Mouse (Mus musculus) 416B (cell line): ENCODE results near the gene Mrpl57.

Experiments used
- DNase-seq: peaks from one replicate; pipeline ENCODE4 v3.0.0; 2011; ENCODE audit warnings: low read depth

Gene Mrpl57

GRCm38 (mm10) chr14:57861987-57862412 is 36.0 kb downstream of the Mrpl57 start:
- peak; percentile 73 for DNase-seq

- no peak for DNase-seq
Measured at GRCm38 (mm10) chr14:57863129-57863528, 37.1 kb downstream of the Mrpl57 start.

DNA sequence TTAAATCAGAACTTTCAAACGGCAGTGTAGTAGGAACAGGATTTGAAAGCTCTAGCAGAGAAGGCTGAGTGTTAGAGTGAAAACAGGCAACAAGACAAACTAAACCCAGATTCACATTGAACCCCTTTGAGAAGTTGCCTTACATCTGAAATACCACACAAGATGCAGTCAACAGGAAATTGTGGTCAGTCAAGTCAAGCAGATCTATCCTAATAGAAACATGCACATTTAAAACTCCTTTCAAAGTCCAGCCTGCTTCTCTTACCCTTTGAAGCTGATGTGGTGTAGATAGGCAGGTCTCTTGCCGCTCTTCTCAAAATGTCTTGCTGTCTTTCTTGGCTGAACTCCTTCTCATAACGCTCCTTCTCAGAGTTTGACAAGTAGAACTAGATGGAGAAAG is 39.2 kb downstream of the Mrpl57 start:
- DNase-seq: peak; percentile 52

DNA sequence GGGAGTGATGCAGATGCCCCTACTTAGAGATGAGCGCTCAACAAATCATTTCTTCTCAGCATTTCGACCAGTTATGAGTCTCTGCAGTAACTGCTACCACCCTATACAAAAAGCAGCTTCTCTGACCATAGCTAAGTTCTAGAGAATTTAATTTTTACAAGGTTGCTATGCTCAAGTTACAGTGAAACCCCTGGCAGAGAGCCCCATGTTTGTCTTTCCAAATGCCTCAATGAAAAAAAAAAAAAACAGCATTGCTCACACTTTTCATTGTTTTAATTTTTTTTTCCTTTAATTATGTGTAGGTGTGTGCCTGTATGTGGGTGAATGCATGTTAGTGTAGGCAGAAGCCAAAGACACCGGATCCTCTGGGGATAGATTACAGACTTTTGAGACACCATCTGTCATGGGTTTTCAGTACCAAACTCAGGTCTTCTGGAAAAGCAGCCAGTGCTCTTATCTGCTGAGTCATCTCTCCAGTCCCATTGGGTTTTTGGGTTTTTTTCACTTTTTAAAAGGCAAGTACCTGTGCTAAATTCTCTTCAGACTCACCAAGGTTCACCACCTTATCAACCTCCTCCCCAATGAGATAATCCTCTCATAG is 40.7 kb downstream of the Mrpl57 start:
- DNase-seq: no peak

DNA sequence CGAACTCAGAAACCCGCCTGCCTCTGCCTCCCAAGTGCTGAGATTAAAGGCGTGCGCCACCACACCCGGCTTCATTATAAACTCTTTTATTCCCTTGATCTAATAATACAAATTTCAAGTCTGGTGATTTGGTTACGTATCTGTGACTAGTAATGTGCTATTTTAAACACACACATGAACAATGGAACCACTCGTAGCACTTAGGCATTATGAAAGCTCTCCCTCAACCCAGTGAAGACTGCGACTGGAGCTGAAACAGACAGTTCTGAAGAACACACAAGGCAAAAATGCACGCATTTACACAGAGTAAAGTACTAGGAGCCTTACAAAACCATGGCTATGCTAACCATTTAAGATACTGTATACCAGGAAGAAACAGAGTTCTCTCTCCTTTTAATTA is 51.9 kb downstream of the Mrpl57 start:
- DNase-seq: no peak
